Mouse (Mus musculus) limb, embryonic 12.5 days (tissue): ENCODE results near the gene Dab2ip. TPM values are rescaled to one million over a fixed set of nuclear protein-coding genes. Genes with fewer than 3 reads are reported as not detected.

ENCODE experiments used
- ATAC-seq: fragments of 200-750 bp; cut with Nextera tagmentation; 2 replicates; pipeline ENCODE4 v1.8.0; 2017; ENCODE audit warnings: low read depth, moderate TSS enrichment; ENCODE audit not compliant: insufficient number of reproducible peaks, insufficient read depth, low FRiP score, low TSS enrichment
- H3K27ac ChIP-seq: fragments of 300-500 bp; sonication (generic); 2 replicates; pipeline ENCODE4 v1.5.1; 2016; ENCODE audit warnings: mild to moderate bottlenecking, moderate library complexity
- H3K27me3 ChIP-seq: fragments of 300-500 bp; sonication (generic); 2 replicates; pipeline ENCODE4 v1.6.1; 2016; ENCODE audit warnings: mild to moderate bottlenecking, moderate library complexity
- H3K36me3 ChIP-seq: fragments of 300-500 bp; sonication (generic); 2 replicates; pipeline ENCODE4 v1.6.1; 2016; ENCODE audit warnings: mild to moderate bottlenecking, moderate library complexity
- H3K4me1 ChIP-seq: fragments of 300-500 bp; sonication (generic); replicated peaks from 2 replicates; pipeline ENCODE4 v1.6.1; 2016
- H3K4me2 ChIP-seq: fragments of 300-500 bp; sonication (generic); 2 replicates; pipeline ENCODE4 v1.6.1; 2016; ENCODE audit warnings: mild to moderate bottlenecking, moderate library complexity
- H3K4me3 ChIP-seq: fragments of 300-500 bp; sonication (generic); replicated peaks from 2 replicates; pipeline ENCODE4 v1.5.1; 2016; ENCODE audit warnings: mild to moderate bottlenecking
- H3K9ac ChIP-seq: fragments of 300-500 bp; sonication (generic); replicated peaks from 2 replicates; pipeline ENCODE4 v1.6.1; 2016; ENCODE audit warnings: mild to moderate bottlenecking, moderate library complexity
- H3K9me3 ChIP-seq: fragments of 300-500 bp; sonication (generic); 2 replicates; pipeline ENCODE4 v1.6.1; 2016; ENCODE audit warnings: mild to moderate bottlenecking, moderate library complexity
- WGBS: fragments of 180-500 bp; shearing (Covaris S2); methylation state at CpG from one replicate; pipeline ENCODE4 v1.1.7; 2016; 5-methylcytosine and 5-hydroxymethylcytosine counted together
- polyA plus RNA-seq: library from polyadenylated mRNA; unstranded; fragments of >200 nt; fragmentation: Nextera tagmentation; extraction: Ambion mirVana; gene quantifications from 2 replicates; pipeline ENCODE4 v1.2.1, GENCODE M21; 2016

Dab2ip gene
- polyA plus RNA-seq = 65.7 and 72.3 TPM in 2 replicates

DNA sequence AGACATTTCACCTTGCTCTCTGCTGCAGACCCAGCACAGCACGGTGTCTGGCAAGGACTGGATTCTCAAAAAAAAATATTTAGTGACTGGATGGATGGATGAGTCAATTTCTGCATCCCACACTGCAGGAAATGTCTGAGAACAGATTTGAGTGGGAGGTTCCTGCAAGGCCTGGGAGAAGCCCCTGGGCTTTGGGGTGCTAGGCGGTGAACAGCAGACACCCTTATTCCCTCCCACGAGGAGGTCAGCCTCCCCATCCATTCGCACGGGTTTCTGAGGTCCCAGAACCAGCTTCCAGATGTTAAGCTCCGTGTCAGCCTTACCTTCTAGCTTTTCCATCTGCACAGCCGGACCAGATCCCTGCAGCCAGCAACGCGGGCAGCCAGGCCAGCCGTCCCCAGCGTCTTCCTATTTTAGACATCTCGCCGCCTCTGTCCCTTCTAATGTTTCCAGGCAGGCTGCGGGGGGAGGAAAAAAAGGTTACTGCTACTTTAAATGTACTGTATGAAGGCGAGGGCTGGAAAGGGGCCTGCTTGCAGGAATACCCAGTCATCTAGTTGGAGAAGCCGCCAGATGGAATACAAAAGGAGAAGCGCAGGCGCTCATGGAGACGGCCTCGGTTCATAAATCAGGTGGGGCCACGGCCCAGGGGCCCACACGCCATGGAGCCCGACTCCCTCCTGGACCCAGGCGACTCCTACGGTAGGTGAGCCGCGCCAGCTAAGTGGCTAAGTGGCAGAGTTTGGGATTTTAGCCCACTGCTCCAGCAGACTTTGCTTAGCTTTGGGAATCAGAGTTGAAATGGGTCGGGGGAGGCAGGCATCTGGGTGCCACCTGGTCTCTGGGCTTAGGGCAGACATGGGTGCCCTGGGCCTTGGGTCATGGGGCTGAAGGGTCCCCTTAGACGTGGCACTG is at the start of gene Dab2ip:
Gene Dab2ip (plus strand): TSS at position 356 of the 915 bp plus-strand sequence.
- peaks cover 43% of the 10 kb centered on the region for H3K4me1 ChIP-seq
- peak within 1 kb of the TSS; percentile 55 for H3K4me2 ChIP-seq
- no peaks in the 10 kb centered on the region; the same call in 1 of the 2 replicates for H3K27me3 ChIP-seq
- peak within 1 kb of the TSS; percentile 94 for H3K27ac ChIP-seq
- no peak; the same call in 1 of the 2 replicates for ATAC-seq
- no peaks in the 10 kb centered on the region for H3K9me3 ChIP-seq
- H3K4me3 ChIP-seq = peak within 1 kb of the TSS; percentile 26
- 18% methylated on average over 29 of the region's 29 CpGs for WGBS
- no peaks in the 10 kb centered on the region for H3K36me3 ChIP-seq
- peak within 1 kb of the TSS; percentile 50; the same call in 1 of the 2 replicates for H3K9ac ChIP-seq

DNA sequence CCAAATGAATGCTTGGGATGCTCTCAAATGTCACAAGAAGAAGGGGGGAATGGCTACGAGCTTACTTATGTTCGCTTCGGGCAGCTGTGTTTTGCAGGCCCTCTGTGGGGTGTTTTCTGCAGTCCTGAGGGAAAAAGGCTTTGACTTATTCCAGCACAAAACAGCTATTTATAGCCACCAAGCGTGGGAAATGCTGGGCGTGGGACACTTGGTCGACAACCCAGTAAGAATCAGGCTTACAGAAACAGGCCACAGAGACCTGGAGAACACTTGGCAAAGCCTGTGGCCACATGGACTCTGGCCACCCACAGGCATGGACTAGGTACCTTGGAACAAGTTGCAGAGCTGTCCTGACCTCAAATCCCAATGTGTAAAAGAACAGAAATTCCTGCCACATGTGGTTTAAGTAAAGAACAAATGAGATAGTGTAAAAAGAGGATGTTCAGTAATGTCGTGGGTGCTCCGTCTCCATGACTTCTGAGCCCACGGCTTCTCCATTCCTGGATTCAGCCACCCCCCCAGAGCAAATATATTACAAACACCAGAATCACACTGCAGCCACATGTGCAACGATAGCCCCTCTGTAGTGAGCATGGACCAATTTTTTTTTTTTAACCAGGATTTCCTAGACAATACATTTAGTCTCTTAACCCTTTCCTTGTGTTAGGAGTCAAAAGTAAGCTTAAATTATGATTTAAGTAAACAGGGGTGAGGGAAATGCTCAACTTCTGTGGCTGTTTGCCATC is 49.3 kb upstream of the Dab2ip start:
- Histone ChIP-seq H3K4me2 (no peak overlapping the region), H3K9me3 (no peaks in the 10 kb centered on the region), H3K9ac (no peak overlapping the region), H3K27ac (peak overlapping the region; percentile 67), H3K4me3 (no peak overlapping the region), H3K36me3 (no peaks in the 10 kb centered on the region), H3K4me1 (peaks cover 52% of the 10 kb centered on the region), H3K27me3 (no peaks in the 10 kb centered on the region)
- WGBS = 29% methylated on average over 10 of the region's 10 CpGs
- no peak for ATAC-seq

DNA sequence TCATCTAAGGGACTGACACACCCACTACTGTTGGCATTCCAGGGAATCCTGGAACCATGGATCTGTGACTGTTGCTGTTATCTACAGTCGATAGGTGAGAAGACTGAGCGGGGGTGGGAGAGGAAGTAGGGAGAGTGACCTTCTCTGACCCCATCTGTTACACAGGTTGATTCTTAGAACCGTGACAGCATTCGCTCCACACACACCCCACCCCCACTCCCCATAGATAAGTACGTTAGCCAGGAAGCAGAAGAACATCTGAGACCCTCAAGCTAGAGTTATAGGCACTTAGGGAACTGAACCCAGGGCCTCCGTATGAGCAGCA is 48.8 kb upstream of the Dab2ip start:
- H3K4me3 ChIP-seq = no peak overlapping the region
- H3K9ac ChIP-seq = no peak overlapping the region
- no peaks in the 10 kb centered on the region for H3K36me3 ChIP-seq
- peak overlapping the region; percentile 67; the same call in 1 of the 2 replicates for H3K27ac ChIP-seq
- no peak for ATAC-seq
- H3K9me3 ChIP-seq = no peaks in the 10 kb centered on the region
- peaks cover 52% of the 10 kb centered on the region for H3K4me1 ChIP-seq
- no peaks in the 10 kb centered on the region for H3K27me3 ChIP-seq
- no peak overlapping the region for H3K4me2 ChIP-seq
- 22% methylated on average over 6 of the region's 6 CpGs for WGBS

DNA sequence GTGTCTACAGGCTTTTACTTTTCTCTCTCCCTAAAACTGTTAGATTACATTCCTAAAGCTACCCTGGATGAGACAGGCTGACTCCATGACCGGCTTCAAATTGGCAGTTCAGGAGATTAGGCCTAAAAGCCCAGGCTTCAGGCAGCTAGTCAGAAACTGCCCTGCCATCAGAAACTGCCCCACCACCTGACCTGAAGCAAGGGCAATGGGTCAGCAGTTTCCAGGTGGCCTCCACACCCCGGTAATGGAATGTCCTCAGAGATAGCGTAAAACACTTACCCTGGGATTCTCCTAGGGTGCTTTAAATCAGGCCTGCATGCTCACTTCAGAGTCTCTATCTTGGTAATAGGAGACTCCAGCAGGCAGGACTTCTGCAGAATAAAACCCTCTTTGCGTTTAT is 48.2 kb upstream of the Dab2ip start:
- no peak for ATAC-seq
- peaks cover 52% of the 10 kb centered on the region for H3K4me1 ChIP-seq

DNA sequence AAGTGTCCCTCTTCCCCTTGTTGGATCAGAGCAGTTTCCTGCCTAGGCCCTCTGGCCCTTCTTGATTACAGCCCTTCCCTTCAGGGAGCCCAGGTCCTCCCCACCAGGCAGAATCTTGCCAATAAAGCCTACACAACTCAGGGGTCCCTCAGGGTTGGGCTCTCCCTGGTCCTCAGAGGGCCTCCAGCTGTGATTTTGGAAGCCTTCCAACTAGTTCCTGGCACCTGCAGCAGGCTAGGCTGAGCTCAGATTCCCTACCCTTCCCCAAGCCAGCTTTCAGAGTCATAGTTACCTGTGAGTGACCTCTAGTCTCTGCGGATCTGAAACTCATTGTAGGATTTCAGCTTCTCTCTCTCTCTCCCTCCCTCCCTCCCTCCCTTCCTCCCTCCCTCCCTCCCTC is 47.1 kb upstream of the Dab2ip start:
- H3K36me3 ChIP-seq = no peaks in the 10 kb centered on the region
- no peak overlapping the region for H3K4me3 ChIP-seq
- H3K27me3 ChIP-seq = no peaks in the 10 kb centered on the region
- no peak for ATAC-seq
- H3K9me3 ChIP-seq = no peaks in the 10 kb centered on the region
- 52% methylated on average over 1 of the region's 1 CpGs for WGBS
- H3K4me1 ChIP-seq = peaks cover 54% of the 10 kb centered on the region
- H3K27ac ChIP-seq = no peak overlapping the region
- no peak overlapping the region for H3K4me2 ChIP-seq
- H3K9ac ChIP-seq = no peak overlapping the region

More for the DNA sequence above, 48.2 kb upstream of the Dab2ip start:
- 38% methylated on average over 4 of the region's 4 CpGs for WGBS
- H3K4me2 ChIP-seq = no peak overlapping the region
- H3K9me3 ChIP-seq = no peaks in the 10 kb centered on the region
- no peaks in the 10 kb centered on the region for H3K27me3 ChIP-seq
- H3K4me3 ChIP-seq = no peak overlapping the region
- peak overlapping the region; percentile 25; the same call in 1 of the 2 replicates for H3K27ac ChIP-seq
- H3K9ac ChIP-seq = no peak overlapping the region
- H3K36me3 ChIP-seq = no peaks in the 10 kb centered on the region

DNA sequence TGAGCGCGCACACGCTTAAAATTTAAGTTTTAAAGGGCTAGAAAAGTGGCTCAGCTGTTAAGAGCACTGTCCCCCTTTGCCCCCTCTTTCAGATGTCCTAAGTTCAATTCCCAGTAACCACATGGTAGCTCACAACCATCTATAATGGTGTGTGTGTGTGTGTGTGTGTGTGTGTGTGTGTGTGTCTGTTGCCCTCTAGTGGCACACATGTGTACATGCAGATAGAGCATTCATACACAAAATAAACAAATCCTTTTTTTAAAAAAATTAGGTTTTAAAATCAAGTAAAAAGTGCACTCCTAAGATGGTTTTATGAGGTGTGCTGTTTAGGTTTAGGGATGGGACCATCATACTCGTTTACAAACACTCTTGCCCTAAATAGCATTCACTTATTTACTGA is 45.8 kb upstream of the Dab2ip start:
- H3K4me2 ChIP-seq = no peak overlapping the region
- H3K4me1 ChIP-seq = peaks cover 42% of the 10 kb centered on the region
- H3K27me3 ChIP-seq = no peaks in the 10 kb centered on the region
- H3K27ac ChIP-seq = no peak overlapping the region
- no peaks in the 10 kb centered on the region for H3K9me3 ChIP-seq
- ATAC-seq = no peak
- H3K36me3 ChIP-seq = no peaks in the 10 kb centered on the region
- WGBS = 97% methylated on average over 4 of the region's 4 CpGs
- no peak overlapping the region for H3K4me3 ChIP-seq
- H3K9ac ChIP-seq = no peak overlapping the region

DNA sequence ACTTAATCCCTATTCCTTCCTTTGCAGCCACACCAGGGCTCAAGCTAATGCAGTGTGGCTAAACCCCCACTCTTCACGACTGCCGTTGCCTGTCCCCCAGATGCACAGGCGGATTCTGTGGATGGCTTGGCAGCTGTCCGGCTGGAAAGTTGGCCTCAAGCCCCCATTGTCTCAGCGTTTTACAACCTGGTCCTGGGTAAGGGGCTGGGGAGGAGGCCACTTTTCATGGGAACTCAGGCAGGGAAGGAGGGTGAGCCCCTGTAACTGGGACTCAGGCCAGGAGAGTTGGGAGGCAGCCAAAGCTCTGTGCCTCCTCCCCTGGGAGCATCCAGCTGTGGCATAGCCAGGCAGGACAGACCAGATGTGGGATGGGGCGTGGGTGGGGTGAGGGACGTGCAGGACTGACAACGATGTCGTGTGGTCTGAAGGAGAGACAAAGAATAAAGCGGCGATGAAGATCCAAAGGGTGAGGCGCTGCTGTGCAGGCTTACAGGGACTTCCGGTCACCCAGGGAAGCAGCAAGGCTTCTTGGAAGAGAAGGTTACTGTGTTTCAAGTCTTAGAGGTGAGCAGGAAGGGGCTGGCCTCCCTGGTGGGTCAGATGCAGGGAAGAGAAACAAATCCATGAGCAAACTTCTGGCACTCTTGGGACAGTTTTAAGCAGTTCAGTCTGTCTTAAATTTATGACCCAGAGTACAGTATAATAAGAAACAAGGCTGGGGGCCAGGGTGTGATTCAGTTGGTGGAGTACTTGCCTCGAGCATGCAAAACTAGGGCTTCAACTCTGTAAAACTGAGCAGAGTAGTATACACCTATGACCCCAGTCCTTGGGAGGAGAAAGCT is 43.8 kb upstream of the Dab2ip start:
- Histone ChIP-seq H3K9ac (no peak overlapping the region), H3K27ac (peak overlapping the region; percentile 92), H3K27me3 (no peaks in the 10 kb centered on the region), H3K4me2 (peak overlapping the region; percentile 26), H3K36me3 (no peaks in the 10 kb centered on the region), H3K4me3 (no peak overlapping the region), H3K9me3 (peaks cover 4% of the 10 kb centered on the region; the same call in 1 of the 2 replicates), H3K4me1 (peaks cover 26% of the 10 kb centered on the region)
- 41% methylated on average over 14 of the region's 14 CpGs for WGBS
- peak; percentile 69 for ATAC-seq

DNA sequence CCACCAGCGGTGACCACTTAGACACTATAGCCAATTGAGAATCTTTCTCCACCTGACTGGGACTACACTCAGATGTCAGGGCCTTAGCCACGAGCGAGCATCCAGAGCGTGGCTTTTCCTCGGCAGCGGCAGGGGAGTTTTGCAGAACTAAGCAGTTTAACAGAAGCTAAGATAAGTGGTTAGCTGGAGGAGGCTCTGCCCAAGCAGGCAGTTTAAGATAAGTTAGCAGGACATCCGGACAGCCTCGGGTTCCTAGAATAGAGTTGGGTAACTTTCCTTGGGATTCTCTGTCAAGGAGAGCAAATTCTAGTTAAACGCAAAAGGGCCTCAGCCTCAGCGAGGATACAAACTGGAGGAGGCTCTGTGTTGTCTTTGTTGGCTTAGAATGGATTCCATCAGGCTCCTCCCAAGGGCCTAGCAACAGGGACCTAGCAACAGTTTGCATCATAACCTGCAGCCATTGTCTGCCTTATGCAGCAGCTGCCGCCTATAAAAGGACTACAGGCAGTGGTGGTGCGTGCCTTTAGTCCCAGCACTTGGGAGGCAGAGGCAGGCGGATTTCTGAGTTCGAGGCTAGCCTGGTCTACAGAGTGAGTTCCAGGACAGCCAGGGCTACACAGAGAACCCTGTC is 31.3 kb upstream of the Dab2ip start:
- H3K9me3 ChIP-seq = no peaks in the 10 kb centered on the region
- no peak for ATAC-seq
- H3K36me3 ChIP-seq = no peaks in the 10 kb centered on the region
- H3K27ac ChIP-seq = no peak overlapping the region
- no peak overlapping the region for H3K4me3 ChIP-seq
- no peaks in the 10 kb centered on the region for H3K4me1 ChIP-seq
- WGBS = 93% methylated on average over 14 of the region's 14 CpGs
- no peak overlapping the region for H3K9ac ChIP-seq
- no peak overlapping the region for H3K4me2 ChIP-seq
- H3K27me3 ChIP-seq = no peaks in the 10 kb centered on the region

DNA sequence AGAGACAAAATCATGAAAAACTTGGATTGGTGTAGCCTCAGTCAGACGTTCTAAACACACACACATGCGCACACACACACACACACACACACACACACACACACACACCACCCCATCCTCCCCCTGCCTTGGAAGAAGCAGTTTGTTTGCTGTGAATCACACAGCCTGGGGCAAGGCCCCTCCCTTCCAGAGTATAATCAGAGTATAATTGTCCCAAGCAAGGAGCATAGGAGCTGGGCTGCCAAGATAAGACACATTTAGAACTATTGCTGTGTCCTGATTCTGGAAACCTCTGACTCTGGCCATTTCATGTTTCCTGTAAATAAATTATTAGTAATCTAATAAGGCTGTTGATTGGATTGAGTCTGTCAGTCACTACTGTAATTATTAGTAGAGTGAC is 29.0 kb upstream of the Dab2ip start:
- no peak for ATAC-seq
- H3K27me3 ChIP-seq = no peaks in the 10 kb centered on the region
- no peak overlapping the region for H3K4me3 ChIP-seq
- 58% methylated on average over 2 of the region's 2 CpGs for WGBS
- H3K27ac ChIP-seq = no peak overlapping the region
- no peaks in the 10 kb centered on the region for H3K36me3 ChIP-seq
- no peaks in the 10 kb centered on the region for H3K9me3 ChIP-seq
- H3K4me1 ChIP-seq = no peaks in the 10 kb centered on the region
- H3K4me2 ChIP-seq = no peak overlapping the region
- H3K9ac ChIP-seq = no peak overlapping the region

DNA sequence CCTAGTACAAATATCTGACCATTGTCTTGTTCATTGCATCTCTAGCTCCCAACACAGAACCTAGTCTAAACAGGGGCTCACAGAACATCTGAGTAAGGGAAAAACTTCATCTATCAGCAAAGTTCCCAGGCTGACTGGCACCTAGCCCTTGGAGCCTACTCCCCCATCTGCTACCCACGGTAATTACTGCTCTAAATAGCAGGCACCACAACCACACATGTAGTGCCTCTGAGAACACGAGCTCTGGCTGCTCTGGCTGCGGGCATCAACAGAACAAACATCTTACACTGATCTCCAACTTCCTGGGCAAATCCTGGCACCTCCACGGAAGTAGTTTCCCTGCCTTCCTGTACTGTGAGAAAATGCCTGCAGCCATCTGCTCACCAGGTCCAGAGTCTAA is 28.2 kb upstream of the Dab2ip start:
- WGBS = 67% methylated on average over 4 of the region's 4 CpGs
- Histone ChIP-seq H3K9me3 (no peaks in the 10 kb centered on the region), H3K9ac (no peak overlapping the region), H3K4me1 (no peaks in the 10 kb centered on the region), H3K36me3 (no peaks in the 10 kb centered on the region), H3K4me3 (no peak overlapping the region), H3K4me2 (no peak overlapping the region), H3K27ac (no peak overlapping the region), H3K27me3 (no peaks in the 10 kb centered on the region)
- ATAC-seq = no peak
